Mouse (Mus musculus) lung, postnatal 0 days (tissue): ENCODE data around the gene Gm38100.
A peak's percentile ranks its signal among the peaks of the same experiment; 100 is the strongest.

Experiments used
- CTCF ChIP-seq: IDR thresholded peaks from 2 replicates; pipeline ENCODE4 v1.5.1; 2016; ENCODE audit warnings: antibody characterized with exemption, mild to moderate bottlenecking
- EP300 ChIP-seq: IDR thresholded peaks from 2 replicates; pipeline ENCODE4 v1.6.1; 2016; ENCODE audit warnings: antibody characterized with exemption, mild to moderate bottlenecking, control low read depth

DNA sequence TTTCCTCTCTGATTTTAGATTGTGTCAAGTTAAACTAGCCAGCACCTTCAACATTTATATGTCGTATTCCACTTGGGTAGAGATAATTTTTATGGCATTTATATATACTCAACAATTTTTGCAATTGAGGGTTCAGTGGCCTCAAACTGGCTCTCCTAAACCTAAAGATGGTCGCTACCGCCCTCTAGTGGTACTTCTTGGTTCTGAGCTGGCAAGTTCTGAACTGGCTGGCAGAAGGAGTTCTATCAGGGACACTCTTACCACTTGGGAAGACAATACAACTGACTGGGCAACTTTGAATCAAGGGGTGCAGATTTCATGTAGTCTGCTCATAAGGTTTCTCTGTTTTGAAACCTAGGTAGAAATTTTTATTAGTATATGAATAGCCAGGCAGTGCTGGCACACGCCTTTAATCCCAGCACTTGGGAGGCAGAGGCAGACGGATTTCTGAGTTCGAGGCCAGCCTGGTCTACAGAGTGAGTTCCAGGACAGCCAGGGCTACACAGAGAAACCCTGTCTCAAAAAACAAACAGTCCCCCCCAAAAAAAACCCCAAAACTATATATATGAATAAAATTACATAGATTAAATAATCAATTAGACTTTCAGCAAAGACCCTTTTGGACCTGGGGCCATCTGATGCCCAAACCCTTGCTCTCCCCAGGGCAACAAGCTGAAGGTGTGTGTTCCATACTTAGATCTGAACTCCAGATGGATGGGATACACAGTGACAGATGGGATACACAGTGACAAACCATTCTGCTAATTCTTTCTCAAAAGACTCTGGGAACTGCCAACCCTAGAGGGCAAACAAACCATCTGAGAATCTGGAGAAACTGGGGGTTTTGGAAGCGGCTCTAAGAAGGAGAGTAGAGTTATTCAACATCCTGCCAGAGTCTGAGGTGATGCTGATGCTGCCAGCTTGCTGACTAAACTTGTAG, 4.0 kb downstream of the Gm38100 start:
- TF ChIP-seq CTCF = peak; percentile 85
- no peak for TF ChIP-seq EP300
